Mouse (Mus musculus) Patski (cell line): Measurements from ENCODE around the gene Nfkbia. TPM values are rescaled to one million over a fixed set of nuclear protein-coding genes. Genes with fewer than 3 reads are reported as not detected.

ENCODE experiments used
- ATAC-seq: fragments of 100-300 bp; one replicate; pipeline ENCODE4 v1.8.0; 2021
- CTCF ChIA-PET: fragments of 350-600 bp; sonication (Branson Sonifier 250); formaldehyde crosslinking; loops from one replicate; lab custom pipeline; 2022; ENCODE audit warnings: inconsistent platforms; lab: Charles Lee
- POLR2A ChIA-PET: fragments of 350-600 bp; sonication (Branson Sonifier 250); formaldehyde crosslinking; loops from one replicate; lab custom pipeline; 2022; ENCODE audit warnings: antibody characterized with exemption, inconsistent platforms; lab: Charles Lee
- DNase-seq: peaks from one replicate; pipeline ENCODE4 v3.0.0-alpha.2; 2011; ENCODE audit warnings: low read depth, low spot score
- H3K27me3 ChIP-seq: fragments of 371-371 bp; one replicate; pipeline ENCODE4 v1.5.1; 2021
- CTCF ChIP-seq: fragments of 100-300 bp; IDR thresholded peaks from one replicate; pipeline ENCODE4 v1.5.1; 2021
- in situ Hi-C: fragments of 300-500 bp; cut with MboI; formaldehyde crosslinking; loops from 3 replicates; pipeline ENCODE4 v1.11.1; 2018; ENCODE audit warnings: low pct_unique_long_range_greater_than_20kb, mixed read lengths
- polyA plus RNA-seq: library from polyadenylated mRNA; unstranded; gene quantifications from one replicate; pipeline ENCODE4 v1.2.3, GENCODE M21; 2021

Nfkbia gene
- polyA plus RNA-seq, 1 experiment from 2014 or later, result 47.7 TPM

DNA sequence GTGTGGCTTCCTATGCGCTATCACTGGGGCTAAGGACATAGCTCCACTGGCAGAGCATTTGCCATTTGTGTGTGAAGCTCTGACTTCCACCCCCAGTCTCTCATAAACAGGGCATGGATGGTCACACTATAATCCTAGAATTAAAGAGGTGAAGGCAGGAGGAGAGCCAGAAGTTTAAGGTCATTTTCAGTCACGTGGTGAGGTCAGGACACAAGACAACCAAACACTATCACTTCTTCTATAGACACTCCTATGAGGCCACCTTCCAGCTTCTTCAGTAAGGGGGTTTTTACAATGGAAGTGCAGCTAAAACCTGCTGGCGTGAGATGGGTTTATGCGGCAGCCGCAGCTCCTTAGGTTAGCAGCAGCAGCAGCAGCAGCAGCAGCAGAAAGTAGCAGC is 8.9 kb downstream of the Nfkbia start:
- no peak for DNase-seq
- TF ChIP-seq CTCF, result no peak
- no peak for ATAC-seq
- ChIA-PET CTCF (interaction anchor here (1.1 to 1.6 kb wide), 2 partner anchors 10 to 32 kb away, joined by 3 read pairs; no protein-coding TSS in a partner anchor), POLR2A (interaction anchor here (1.1 kb wide), 1 partner anchor 10 kb away, joined by 3 read pairs; no protein-coding TSS in a partner anchor)
- in situ Hi-C loops, result no loop called here
- no peaks in the 10 kb centered on the region for H3K27me3 ChIP-seq

DNA sequence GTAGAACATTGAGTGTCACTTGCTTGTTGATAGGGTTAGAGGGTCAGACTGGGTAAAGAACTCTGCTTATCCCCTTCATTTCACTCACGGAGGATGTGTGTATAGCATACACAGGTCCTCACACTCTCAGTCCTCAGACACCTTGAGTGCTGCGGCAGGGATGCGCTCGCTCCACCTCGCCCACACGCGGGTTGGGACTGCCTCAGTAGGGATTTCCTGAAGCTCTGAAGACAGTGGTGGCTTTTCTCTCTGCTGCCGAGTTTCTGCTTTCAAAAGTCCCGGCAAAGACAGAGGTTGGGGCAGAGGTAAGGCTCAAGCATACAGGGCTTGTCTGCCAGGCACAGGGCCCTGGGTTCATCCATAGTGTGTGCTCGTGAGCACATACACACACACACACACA is 9.7 kb downstream of the Nfkbia start:
- ATAC-seq (no peak), DNase-seq (no peak)
- CTCF ChIA-PET, result interaction anchor here (1.6 kb wide), 1 partner anchor 31 kb away, joined by 3 read pairs; no protein-coding TSS in a partner anchor
- no peaks in the 10 kb centered on the region for H3K27me3 ChIP-seq
- no peak for TF ChIP-seq CTCF
- in situ Hi-C loops, result no loop called here
- POLR2A ChIA-PET, result no interaction called here

DNA sequence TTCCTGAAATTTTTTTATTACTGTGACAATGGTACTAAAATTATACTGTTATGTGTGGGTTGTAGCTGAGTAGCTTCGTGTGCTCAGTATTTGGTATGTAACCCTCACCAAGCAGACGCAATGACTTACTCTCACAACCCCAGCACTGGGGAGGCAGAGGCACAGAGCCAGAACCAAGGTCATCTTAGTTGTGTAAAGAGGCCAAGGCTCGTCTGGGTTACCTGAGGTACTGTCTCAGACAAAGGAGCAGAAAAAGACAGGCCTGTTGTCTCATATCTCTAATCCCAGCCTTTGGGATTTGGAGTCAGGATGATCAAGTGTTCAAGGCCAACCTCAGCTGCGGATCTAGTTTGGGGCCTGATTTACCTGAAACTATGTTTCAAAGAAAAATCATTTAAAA is 10.7 kb downstream of the Nfkbia start:
- no peaks in the 10 kb centered on the region for H3K27me3 ChIP-seq
- DNase-seq (no peak), ATAC-seq (no peak)
- CTCF ChIA-PET, result no interaction called here
- POLR2A ChIA-PET, result no interaction called here
- in situ Hi-C loops, result no loop called here
- no peak for TF ChIP-seq CTCF

DNA sequence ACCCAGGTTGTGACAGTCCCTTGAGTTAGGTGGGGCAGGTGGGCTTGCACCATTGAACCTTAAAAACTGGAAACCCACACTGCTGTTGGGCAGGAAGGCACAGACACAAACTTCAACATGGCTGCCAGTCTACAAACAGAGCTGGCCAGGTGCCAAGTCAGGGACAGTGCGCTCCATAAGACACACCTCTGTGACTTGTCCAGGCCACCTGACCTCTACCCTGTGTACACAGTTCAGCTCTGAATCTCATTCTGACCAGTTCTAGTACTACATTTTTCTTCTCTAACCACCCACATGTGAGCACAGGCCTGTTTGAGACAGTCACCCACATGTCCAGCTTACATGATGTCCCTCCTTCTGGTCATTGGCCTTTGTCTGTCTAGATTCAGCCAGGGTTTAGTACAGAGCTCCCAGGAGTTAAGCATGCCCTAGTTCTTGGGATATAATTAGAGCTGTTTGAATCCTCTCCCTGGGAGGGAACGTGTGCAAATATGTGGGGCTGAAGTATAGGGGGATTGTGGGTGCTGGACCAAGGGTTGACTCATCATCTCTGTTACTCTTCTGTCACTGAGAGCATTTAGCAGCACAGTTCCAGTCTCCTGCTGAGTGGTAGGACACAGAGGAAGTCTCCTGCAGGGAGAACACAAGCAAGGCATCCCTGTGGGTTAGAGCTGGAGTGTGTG is 11.8 kb downstream of the Nfkbia start:
- no peak for DNase-seq

DNA sequence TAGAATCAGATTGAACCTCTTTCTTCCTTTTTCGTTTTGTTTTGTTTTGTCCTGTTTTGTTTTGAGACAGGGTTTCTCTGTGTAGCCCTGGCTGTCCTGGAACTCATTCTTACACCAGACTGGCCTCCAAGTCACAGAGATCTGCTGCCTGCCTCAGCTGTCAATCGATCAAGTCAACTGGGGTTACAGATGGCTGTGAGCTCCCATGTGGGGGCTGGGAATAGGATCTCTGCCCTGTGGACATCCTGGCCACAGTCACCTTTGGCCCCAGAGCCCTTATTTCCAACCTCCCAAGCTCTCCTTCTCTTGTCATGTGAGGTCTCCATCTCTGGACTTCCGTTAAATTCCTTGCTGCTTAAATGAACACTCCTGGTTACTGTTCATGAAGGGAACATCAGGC is 13.5 kb downstream of the Nfkbia start:
- H3K27me3 ChIP-seq, result no peaks in the 10 kb centered on the region
- POLR2A ChIA-PET, result interaction anchor here (0.8 kb wide), 1 partner anchor 9 kb away, joined by 4 read pairs; no protein-coding TSS in a partner anchor
- ATAC-seq (no peak), DNase-seq (no peak)
- TF ChIP-seq CTCF, result no peak
- CTCF ChIA-PET, result no interaction called here
- in situ Hi-C loops, result no loop called here

More for the DNA sequence above, 11.8 kb downstream of the Nfkbia start:
- no peaks in the 10 kb centered on the region for H3K27me3 ChIP-seq
- TF ChIP-seq CTCF, result no peak
- peak; percentile 44 for ATAC-seq
- ChIA-PET POLR2A (interaction anchor here (0.6 kb wide), 1 partner anchor 9 kb away, joined by 5 read pairs; no protein-coding TSS in a partner anchor), CTCF (no interaction called here)
- in situ Hi-C loops, result no loop called here

DNA sequence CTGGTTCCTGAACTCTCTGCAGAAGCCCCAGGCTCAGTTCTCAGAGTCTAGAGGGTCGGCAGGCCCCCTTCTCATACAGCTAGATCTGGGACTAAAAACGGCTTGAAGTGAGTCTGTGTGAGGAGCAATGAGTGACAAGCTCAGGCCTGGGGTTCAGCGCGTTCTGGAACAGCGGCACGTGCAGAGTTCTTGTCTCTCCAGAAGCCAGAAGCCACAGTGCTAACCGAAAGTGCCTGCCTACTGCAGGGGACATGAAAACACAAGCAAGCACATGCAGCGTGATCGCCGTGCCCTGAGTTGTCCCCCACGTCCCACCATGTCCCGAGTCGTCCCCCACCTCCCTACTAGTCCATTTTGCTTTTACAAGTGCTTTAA is 18.3 kb downstream of the Nfkbia start:
- POLR2A ChIA-PET, result interaction anchor here (0.9 kb wide), 1 partner anchor 9 kb away, joined by 3 read pairs; no protein-coding TSS in a partner anchor
- TF ChIP-seq CTCF, result no peak
- CTCF ChIA-PET, result interaction anchor here (0.8 to 1.9 kb wide), 2 partner anchors 9 kb away, joined by 3 to 4 read pairs; no protein-coding TSS in a partner anchor
- in situ Hi-C loops, result no loop called here
- DNase-seq (no peak), ATAC-seq (no peak)
- no peaks in the 10 kb centered on the region for H3K27me3 ChIP-seq

DNA sequence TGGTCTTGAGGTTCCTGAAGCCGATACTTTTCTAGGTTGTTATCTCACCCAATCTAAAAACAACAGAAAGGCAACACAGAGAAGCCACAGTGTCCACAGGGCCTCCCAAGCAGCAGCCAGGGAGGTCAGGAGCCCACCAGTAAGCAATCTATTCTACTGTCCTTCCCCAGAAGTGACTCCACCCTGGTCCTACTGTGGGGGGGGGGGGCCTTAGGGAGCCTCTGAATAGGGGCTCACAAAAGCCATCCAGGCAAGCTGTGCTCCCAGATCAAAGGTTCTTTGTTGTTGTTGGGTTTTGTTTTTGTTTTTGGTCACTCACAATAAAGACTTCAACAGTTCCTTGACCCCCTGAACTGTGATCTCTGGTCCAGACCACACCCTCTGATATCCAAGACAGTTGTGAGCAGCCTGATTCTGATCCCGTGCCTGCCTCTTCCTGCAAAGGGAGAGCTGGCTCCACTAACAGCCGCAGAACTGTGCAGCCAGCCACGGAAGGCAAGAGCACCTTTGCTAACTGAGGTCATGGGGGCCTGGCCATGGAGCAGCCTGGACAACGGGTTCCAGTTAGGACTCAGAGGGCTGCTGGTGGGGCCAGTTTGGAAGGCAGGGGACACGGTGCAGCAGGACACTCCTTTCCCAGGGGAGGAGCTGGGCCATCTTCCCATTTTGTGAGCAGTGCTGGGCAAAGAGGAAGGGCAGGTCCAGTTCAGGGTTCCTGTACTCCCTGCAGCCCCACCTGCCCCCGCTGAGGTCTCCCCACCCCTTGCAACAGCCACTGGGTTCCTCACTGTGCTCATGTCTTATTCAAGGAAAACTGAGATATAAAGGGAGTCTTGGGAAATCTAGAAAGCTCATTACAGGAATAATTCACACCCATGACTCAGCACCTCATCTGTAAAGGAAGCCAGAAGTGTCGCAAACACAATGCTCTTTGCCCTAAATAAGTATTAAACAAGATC is 18.9 kb downstream of the Nfkbia start:
- ATAC-seq (peak; percentile 35), DNase-seq (no peak)
- CTCF ChIA-PET, result interaction anchor here (0.8 to 1.9 kb wide), 2 partner anchors 8 to 10 kb away, joined by 3 to 4 read pairs; no protein-coding TSS in a partner anchor
- H3K27me3 ChIP-seq, result no peaks in the 10 kb centered on the region
- POLR2A ChIA-PET, result interaction anchor here (0.6 to 0.9 kb wide), 2 partner anchors 10 to 138 kb away, joined by 3 to 7 read pairs; no protein-coding TSS in a partner anchor
- no peak for TF ChIP-seq CTCF
- in situ Hi-C loops, result no loop called here

DNA sequence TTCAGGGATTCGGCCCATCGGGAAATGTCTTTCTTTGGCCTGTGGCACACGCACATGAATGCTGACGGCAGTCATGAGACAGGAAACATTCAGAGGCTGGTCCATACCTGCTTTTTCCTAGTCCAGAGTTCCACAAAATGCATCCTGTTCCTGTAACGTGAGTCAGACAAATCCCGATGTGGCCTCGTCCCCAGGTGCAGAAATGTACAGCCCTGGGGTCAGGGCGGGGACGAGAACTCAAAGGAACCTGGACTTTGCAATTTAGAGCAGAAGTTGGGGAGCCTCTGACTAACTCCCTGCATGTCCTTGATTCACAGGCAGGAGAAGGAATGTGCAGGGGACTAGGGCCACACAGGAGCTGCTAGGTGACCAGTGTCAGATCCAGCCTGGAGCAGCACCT is 21.1 kb downstream of the Nfkbia start:
- ChIA-PET POLR2A (no interaction called here), CTCF (no interaction called here)
- ATAC-seq, result no peak
- no peak for TF ChIP-seq CTCF
- no peaks in the 10 kb centered on the region for H3K27me3 ChIP-seq
- in situ Hi-C loops, result no loop called here
- no peak for DNase-seq

DNA sequence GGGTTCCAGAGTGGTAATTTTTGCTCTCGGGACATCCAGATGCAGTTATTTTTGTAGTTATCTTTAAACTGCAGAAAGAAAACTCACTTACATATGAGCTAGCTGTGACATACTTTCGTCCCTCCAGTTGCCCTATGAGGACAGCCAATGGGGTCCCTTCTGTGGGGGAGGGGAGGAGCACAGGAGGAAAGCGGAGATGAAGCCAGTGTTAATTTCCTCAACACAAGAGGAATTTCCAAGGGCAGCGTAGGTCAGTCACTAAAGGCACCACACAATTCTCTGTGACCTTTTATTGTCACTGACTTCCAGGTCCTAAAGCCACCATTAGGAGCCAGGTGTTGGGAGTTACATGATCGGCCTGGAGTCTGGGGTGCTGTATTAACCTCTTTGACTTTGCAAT is 22.0 kb downstream of the Nfkbia start:
- ATAC-seq, result no peak
- POLR2A ChIA-PET, result no interaction called here
- in situ Hi-C loops, result no loop called here
- CTCF ChIA-PET, result no interaction called here
- TF ChIP-seq CTCF, result no peak
- DNase-seq, result no peak
- H3K27me3 ChIP-seq, result no peaks in the 10 kb centered on the region

DNA sequence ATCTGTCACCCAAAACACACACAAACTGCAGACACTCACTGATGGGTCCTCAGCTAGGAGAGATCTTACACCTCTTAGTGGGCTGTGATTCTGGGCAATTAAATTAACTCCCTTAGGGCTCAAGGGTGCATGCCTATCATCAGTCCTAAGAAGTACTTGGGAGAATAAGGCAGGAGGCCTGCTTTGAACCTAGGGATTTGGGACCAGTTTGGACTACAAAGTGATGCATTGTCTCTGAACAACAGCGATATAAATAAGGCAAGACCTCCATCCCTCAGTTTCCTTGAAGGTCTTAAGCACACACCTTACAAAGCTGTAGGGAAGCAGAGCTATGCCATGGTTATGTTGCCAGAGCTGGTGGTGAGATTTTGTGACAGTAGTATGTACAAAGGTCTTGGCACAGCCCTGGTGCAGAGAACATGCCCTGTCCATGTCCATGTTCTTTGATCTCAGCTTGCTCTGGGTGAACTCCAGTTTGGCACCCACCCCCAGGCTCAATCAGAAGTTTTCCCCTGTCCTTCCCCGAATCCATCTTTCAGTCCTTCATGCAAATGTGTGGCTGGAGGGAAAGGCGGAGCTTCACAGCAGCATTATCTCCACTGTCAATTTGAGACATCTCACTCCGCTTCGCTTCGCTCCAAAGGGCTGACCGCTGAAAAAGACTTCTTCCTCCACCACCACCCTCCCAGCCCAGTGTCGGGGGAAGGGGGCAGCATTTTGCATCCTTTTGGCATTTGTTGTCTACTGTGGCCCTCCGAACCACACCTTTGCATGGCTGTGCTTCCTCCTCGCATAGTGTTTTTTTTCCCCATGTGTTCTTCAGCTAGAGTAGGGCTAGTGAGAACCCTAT is 24.9 kb downstream of the Nfkbia start:
- ChIA-PET CTCF (no interaction called here), POLR2A (interaction anchor here (1.0 to 1.1 kb wide), 2 partner anchors 25 to 35 kb away, joined by 3 read pairs; partner anchors contain the start of gene Nfkbia)
- ATAC-seq (no peak), DNase-seq (no peak)
- TF ChIP-seq CTCF, result no peak
- in situ Hi-C loops, result no loop called here
- no peaks in the 10 kb centered on the region for H3K27me3 ChIP-seq
